Comparison of ENCODE assay signal across 15 mouse cellular contexts in genomic region chr14:21194336-21194735, GRCm38 (mm10).
DNase-seq lines count a peak whose midpoint lies in the region; ATAC-seq and TF ChIP-seq lines count a peak whose summit lies in the region.
"Had no signal": no experiment of that assay in that cellular context is flagged by ENCODE, and none has a peak within 500 bp of the region (broad histone marks: within the 10 kb centered on the region; RNA-seq: fewer than 3 reads in every experiment).

No protein-coding gene starts in this region.

- H3K4me3 ChIP-seq in lung, embryonic 14.5 days (ENCODE audit: low read depth, low read length): no peak overlapping the region
- no peak overlapping the region for H3K4me3 ChIP-seq in cerebellum, adult 2 months (replicated peaks; ENCODE audit: insufficient read depth, low read depth, low read length)
- H3K4me3 ChIP-seq: stomach, embryonic 15.5 days had no signal

- no peak overlapping the region for H3K4me2 ChIP-seq in lung, embryonic 14.5 days
- H3K4me2 ChIP-seq: liver, embryonic 11.5 days; stomach, embryonic 15.5 days had no signal

- no peak for TF ChIP-seq CTCF in lung, embryonic 14.5 days (IDR thresholded peaks at IDR 0.05; ENCODE audit: low read depth)
- TF ChIP-seq CTCF in cerebellum, adult 2 months (IDR thresholded peaks at IDR 0.05; ENCODE audit: borderline replicate concordance, insufficient read depth, low read depth, low read length): no peak

- no peak for ATAC-seq in lung, embryonic 14.5 days (ENCODE audit: insufficient read depth)
- ATAC-seq in common myeloid progenitor, adult 5-6 weeks (replicated peaks; ENCODE audit: low read depth, poor library complexity, severe bottlenecking): peak; percentile 84
- ATAC-seq in megakaryocyte progenitor cell, adult 5-6 weeks (replicated peaks; ENCODE audit: poor library complexity): peak; percentile 79
- ATAC-seq in inflammation-experienced regulatory T-cells, adult 6 months: no peak
- ATAC-seq: hindbrain, postnatal 0 days had no signal

- TF ChIP-seq POLR2A in cerebellum, adult 2 months (IDR thresholded peaks at IDR 0.05; ENCODE audit: borderline replicate concordance, insufficient read depth, low read length): no peak

- H3K27me3 ChIP-seq in lung, embryonic 14.5 days (ENCODE audit: insufficient read depth, low read length): no peaks in the 10 kb centered on the region
- no peaks in the 10 kb centered on the region for H3K27me3 ChIP-seq in cerebellum, adult 2 months (ENCODE audit: control insufficient read depth, insufficient read depth, low read length)
- H3K27me3 ChIP-seq: stomach, embryonic 15.5 days had no signal

- H3K27ac ChIP-seq in lung, embryonic 14.5 days (ENCODE audit: low read depth): no peak overlapping the region; the same call in 1 of the 2 replicates
- no peak overlapping the region for H3K27ac ChIP-seq in cerebellum, adult 2 months (ENCODE audit: insufficient read depth, low read length)
- H3K27ac ChIP-seq: hindbrain, postnatal 0 days; kidney, postnatal 0 days; stomach, embryonic 15.5 days had no signal

- H3K9me3 ChIP-seq in lung, embryonic 14.5 days (ENCODE audit: low read depth, low read length): no peaks in the 10 kb centered on the region
- H3K9me3 ChIP-seq: stomach, embryonic 15.5 days had no signal

- H3K9ac ChIP-seq in lung, embryonic 14.5 days: no peak overlapping the region
- H3K9ac ChIP-seq: stomach, embryonic 15.5 days had no signal

- no peaks in the 10 kb centered on the region for H3K4me1 ChIP-seq in lung, embryonic 14.5 days (ENCODE audit: insufficient read depth)
- H3K4me1 ChIP-seq in cerebellum, adult 2 months (ENCODE audit: control insufficient read depth, insufficient read depth, low read length): no peaks in the 10 kb centered on the region
- H3K4me1 ChIP-seq: stomach, embryonic 15.5 days had no signal

- DNase-seq in lung, embryonic 14.5 days: peak; percentile 36
- DNase-seq in lung, postnatal 4 days: no peak
- DNase-seq in Muller cell, postnatal 12 days (ENCODE audit: inconsistent ontology term): peak; percentile 4
- no peak for DNase-seq in ovary, postnatal 14 days (ENCODE audit: low spot score)
- no peak for DNase-seq in cerebellum, adult 2 months
- DNase-seq: cerebellum, postnatal 10 days; gastrocnemius, postnatal 25 days; lung, postnatal 14 days had no signal

- no peaks in the 10 kb centered on the region for H3K36me3 ChIP-seq in lung, embryonic 14.5 days (ENCODE audit: insufficient read depth)
- H3K36me3 ChIP-seq: stomach, embryonic 15.5 days had no signal

- WGBS in lung, embryonic 14.5 days: 61% methylated on average over 6 of the region's 6 CpGs
- 46% methylated on average over 6 of the region's 6 CpGs for WGBS in cerebellum, adult 2 months

Comparison
In these comparisons a context has a peak if more than half of its experiments do, and no peak if none do; other contexts are left out.
1. DNase-seq: peak in lung, embryonic 14.5 days (single experiment) and Muller cell, postnatal 12 days (single experiment); none in lung, postnatal 4 days (0 of 2), ovary, postnatal 14 days (single experiment) and cerebellum, adult 2 months (0 of 2).
2. ATAC-seq: peak in common myeloid progenitor, adult 5-6 weeks (single experiment) and megakaryocyte progenitor cell, adult 5-6 weeks (single experiment); none in lung, embryonic 14.5 days (single experiment) and inflammation-experienced regulatory T-cells, adult 6 months (single experiment).